Mouse (Mus musculus) intestine, embryonic 15.5 days (tissue): Measurements from ENCODE around the gene Mafk. TPM values are rescaled to one million over a fixed set of nuclear protein-coding genes. Genes with fewer than 3 reads are reported as not detected.

Experiments used
- ATAC-seq: fragments of 200-750 bp; cut with Nextera tagmentation; 2 replicates; pipeline ENCODE4 v1.8.0; 2017; ENCODE audit warnings: moderate TSS enrichment, moderate library complexity
- H3K27ac ChIP-seq: fragments of 300-500 bp; sonication (generic); 2 replicates; pipeline ENCODE4 v1.5.1; 2015; ENCODE audit warnings: mild to moderate bottlenecking, inconsistent platforms
- H3K27me3 ChIP-seq: fragments of 300-500 bp; sonication (generic); replicated peaks from 2 replicates; pipeline ENCODE4 v1.6.1; 2015; ENCODE audit warnings: inconsistent platforms
- H3K36me3 ChIP-seq: fragments of 300-500 bp; sonication (generic); 2 replicates; pipeline ENCODE4 v1.6.1; 2015; ENCODE audit warnings: inconsistent platforms
- H3K4me1 ChIP-seq: fragments of 300-500 bp; sonication (generic); replicated peaks from 2 replicates; pipeline ENCODE4 v1.6.1; 2015; ENCODE audit warnings: inconsistent platforms
- H3K4me2 ChIP-seq: fragments of 300-500 bp; sonication (generic); replicated peaks from 2 replicates; pipeline ENCODE4 v1.6.1; 2015; ENCODE audit warnings: mild to moderate bottlenecking, inconsistent platforms
- H3K4me3 ChIP-seq: fragments of 300-500 bp; sonication (generic); replicated peaks from 2 replicates; pipeline ENCODE4 v1.5.1; 2015; ENCODE audit warnings: inconsistent platforms
- H3K9ac ChIP-seq: fragments of 300-500 bp; sonication (generic); 2 replicates; pipeline ENCODE4 v1.6.1; 2015; ENCODE audit warnings: inconsistent platforms
- H3K9me3 ChIP-seq: fragments of 300-500 bp; sonication (generic); 2 replicates; pipeline ENCODE4 v1.6.1; 2016; ENCODE audit warnings: inconsistent platforms
- WGBS: fragments of 180-500 bp; shearing (Covaris S2); methylation state at CpG from one replicate; pipeline ENCODE4 v1.1.7; 2015; 5-methylcytosine and 5-hydroxymethylcytosine counted together
- polyA plus RNA-seq: library from polyadenylated mRNA; unstranded; fragments of >200 nt; fragmentation: Nextera tagmentation; extraction: Ambion mirVana; gene quantifications from 2 replicates; pipeline ENCODE4 v1.2.1, GENCODE M21; 2015

Gene Mafk
- polyA plus RNA-seq, 1 experiment from 2014 or later, result 17.6 TPM

DNA sequence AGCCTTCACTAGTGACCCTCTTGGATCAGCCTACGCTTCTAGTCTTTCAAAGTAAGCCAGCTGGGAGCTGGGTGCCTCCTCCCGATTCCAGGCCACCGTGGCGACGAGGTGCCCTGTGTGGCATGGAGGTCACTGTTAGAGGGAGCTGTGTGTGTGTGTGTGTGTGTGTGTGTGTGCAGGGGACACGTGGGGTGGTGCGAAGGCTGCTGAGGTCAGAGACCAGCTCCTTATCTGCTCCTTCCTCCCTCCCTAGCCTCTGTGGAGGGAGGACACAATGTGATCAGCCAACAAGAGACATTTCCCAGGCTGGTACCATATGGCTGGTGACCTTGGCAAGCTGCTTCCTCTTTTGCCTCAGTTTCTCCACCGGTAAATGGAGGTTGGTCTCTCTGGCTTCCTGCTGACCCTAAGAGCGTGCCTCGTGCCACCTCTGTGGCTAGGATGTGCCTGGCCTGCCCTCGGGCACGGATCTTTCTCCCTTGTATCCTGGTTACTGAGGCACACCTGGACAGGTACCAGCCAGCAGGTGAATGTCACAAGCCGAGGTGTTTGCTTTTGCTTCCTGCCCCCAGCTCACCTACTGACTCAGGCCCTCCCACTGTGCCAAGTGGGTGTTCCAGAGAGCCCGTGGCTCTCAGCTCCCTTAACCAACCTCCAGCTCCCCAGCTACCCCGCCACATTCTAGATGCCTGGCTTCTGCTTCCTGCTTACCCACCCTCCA, 20.5 kb downstream of the Mafk start:
- Histone ChIP-seq H3K4me2 (peak overlapping the region; percentile 53), H3K4me3 (no peak overlapping the region), H3K4me1 (peaks cover 18% of the 10 kb centered on the region), H3K27me3 (peaks cover 9% of the 10 kb centered on the region; the same call in 1 of the 2 replicates), H3K9ac (no peak overlapping the region), H3K27ac (peak overlapping the region; percentile 22; the same call in 1 of the 2 replicates), H3K9me3 (no peaks in the 10 kb centered on the region), H3K36me3 (0 out of 2 replicates have a peak, but pooled peaks cover 3% of the 10 kb centered on the region)
- ATAC-seq, result peak; percentile 10; the same call in 1 of the 2 replicates
- WGBS, result 74% methylated on average over 15 of the region's 15 CpGs

GRCm38 (mm10) chr5:139812398-139813125, 21.2 kb downstream of the Mafk start:
- Histone ChIP-seq H3K4me1 (peaks cover 18% of the 10 kb centered on the region), H3K27me3 (peaks cover 9% of the 10 kb centered on the region; the same call in 1 of the 2 replicates), H3K9me3 (no peaks in the 10 kb centered on the region), H3K27ac (0 out of 2 replicates have a peak overlapping the region, but pooled peaks have one; percentile 23), H3K4me2 (peak overlapping the region; percentile 53), H3K36me3 (no peaks in the 10 kb centered on the region), H3K9ac (peak overlapping the region; percentile 26), H3K4me3 (peak overlapping the region; percentile 43; the same call in 1 of the 2 replicates)
- WGBS, result 57% methylated on average over 20 of the region's 20 CpGs
- 0 out of 2 replicates have a peak, but pooled peaks have one; percentile 5 for ATAC-seq

DNA sequence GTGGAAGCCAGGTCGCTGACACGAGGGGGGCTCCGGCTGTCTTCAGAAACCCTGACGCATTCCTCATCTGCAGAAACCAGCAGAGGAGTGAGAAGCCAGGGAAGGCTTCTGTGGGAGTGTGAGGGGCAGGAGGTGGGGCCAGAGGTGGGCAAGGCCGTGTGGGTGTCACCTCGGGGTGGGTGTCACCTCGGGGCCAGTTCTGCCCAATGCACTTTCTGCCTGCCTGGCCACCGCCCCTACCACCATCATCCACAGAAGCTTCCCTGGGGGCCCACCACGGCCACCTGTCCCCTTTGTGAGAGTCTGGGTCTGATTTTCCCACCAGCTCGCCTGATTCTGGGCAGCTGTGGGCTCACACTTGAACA, 21.8 kb downstream of the Mafk start:
- 30% methylated on average over 10 of the region's 10 CpGs for WGBS
- Histone ChIP-seq H3K9ac (peak overlapping the region; percentile 26), H3K4me3 (peak overlapping the region; percentile 43), H3K27ac (peak overlapping the region; percentile 48), H3K4me2 (peak overlapping the region; percentile 53), H3K27me3 (peaks cover 9% of the 10 kb centered on the region; the same call in 1 of the 2 replicates), H3K36me3 (no peaks in the 10 kb centered on the region), H3K9me3 (no peaks in the 10 kb centered on the region), H3K4me1 (peaks cover 18% of the 10 kb centered on the region)
- no peak; the same call in none of the 2 replicates for ATAC-seq

DNA sequence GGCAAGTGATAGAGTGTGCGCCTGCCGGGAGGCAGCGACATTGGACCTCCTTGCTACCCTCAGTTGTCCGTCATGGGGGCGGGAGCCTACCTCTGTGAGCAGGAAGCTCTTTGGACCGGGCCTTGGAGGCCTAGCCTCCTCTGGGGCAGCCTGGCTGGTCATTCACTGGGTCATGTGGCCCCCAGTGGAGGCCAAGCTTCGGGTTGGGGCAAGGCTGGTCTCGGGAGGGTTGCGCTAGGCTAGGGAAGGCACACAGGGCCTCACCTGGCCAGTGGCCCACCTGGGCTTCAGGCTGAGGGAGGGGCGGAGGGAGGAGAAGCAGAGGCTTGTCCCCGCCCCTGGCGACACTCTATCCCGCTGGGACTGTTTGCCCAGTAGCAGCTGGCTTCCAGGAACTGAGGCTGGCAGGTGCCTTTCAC, 22.7 kb downstream of the Mafk start:
- Histone ChIP-seq H3K27ac (peak overlapping the region; percentile 72; the same call in 1 of the 2 replicates), H3K4me1 (peaks cover 21% of the 10 kb centered on the region), H3K9ac (peak overlapping the region; percentile 65), H3K36me3 (no peaks in the 10 kb centered on the region), H3K4me3 (peak overlapping the region; percentile 43), H3K4me2 (peak overlapping the region; percentile 53), H3K27me3 (peaks cover 9% of the 10 kb centered on the region; the same call in 1 of the 2 replicates), H3K9me3 (no peaks in the 10 kb centered on the region)
- peak; percentile 73 for ATAC-seq
- WGBS, result 5% methylated on average over 13 of the region's 13 CpGs

DNA sequence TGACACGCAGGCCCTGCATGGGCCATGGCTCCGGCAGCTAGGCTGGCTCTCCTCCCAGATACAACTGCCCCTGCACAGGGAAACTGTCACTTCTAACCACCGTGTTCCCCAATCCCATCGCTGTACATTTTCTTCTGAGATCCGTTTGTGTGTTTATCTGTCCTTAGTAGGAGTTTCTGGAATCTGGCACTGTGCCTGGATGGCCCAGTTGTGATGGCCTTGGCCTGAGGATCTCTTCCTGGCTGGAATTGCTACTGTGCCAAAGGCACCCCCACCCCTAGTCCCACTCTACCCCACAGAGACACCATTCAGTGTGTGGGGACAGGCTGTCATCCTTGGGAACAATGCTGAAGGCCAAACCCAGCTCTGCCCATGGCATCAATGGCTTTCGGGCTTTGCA, 24.7 kb downstream of the Mafk start:
- H3K9ac ChIP-seq, result no peak overlapping the region
- ATAC-seq, result no peak

DNA sequence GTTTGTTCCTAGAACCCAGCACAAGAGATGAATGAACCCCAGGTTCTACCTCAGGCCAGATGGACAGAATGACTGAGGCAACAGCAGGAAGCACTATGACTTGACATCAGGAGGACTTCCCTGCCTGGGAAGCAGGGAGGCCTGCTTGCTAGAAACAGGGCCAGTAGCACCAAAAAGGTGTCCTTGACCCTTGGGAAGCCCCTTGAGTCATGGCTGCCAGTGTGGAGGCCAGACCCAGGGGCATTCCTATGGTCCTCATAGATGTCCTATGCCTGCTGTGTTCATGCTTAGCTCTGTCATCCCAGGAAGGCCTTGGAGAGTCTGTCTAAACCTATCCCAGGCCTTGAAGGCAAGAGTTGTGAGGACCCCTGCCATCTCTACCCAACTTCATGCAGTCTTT, 25.1 kb downstream of the Mafk start:
- Histone ChIP-seq H3K4me1 (peaks cover 35% of the 10 kb centered on the region), H3K9me3 (no peaks in the 10 kb centered on the region), H3K36me3 (no peaks in the 10 kb centered on the region), H3K27me3 (peaks cover 9% of the 10 kb centered on the region; the same call in 1 of the 2 replicates), H3K4me3 (no peak overlapping the region), H3K4me2 (no peak overlapping the region), H3K9ac (no peak overlapping the region), H3K27ac (no peak overlapping the region)
- no peak for ATAC-seq

More for the DNA sequence above, 24.7 kb downstream of the Mafk start:
- Histone ChIP-seq H3K36me3 (no peaks in the 10 kb centered on the region), H3K4me2 (no peak overlapping the region), H3K4me1 (peaks cover 31% of the 10 kb centered on the region), H3K27me3 (peaks cover 9% of the 10 kb centered on the region; the same call in 1 of the 2 replicates), H3K9me3 (no peaks in the 10 kb centered on the region), H3K27ac (no peak overlapping the region), H3K4me3 (no peak overlapping the region)
- 49% methylated on average over 6 of the region's 6 CpGs for WGBS

DNA sequence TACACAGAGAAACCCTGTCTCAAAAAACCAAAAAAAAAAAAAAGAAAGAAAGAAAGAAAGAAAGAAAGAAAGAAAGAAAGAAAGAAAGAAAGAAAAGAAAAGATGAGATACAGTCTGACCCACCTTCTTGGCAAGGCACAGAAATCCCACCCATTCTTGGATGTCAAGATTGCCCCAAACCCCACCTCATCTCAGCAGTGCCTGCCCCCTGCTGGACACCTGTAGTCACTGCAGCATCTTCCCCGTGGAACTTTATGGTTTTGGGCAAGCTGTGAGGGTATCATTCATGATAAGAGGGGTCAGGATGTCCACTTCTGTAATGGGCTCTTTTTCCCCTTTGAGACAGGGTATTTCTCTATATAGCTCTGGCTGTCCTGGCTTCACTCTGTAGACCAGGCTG, 26.0 kb downstream of the Mafk start:
- peaks cover 41% of the 10 kb centered on the region for H3K4me1 ChIP-seq
- no peak for ATAC-seq
- no peak overlapping the region for H3K4me2 ChIP-seq
- H3K27ac ChIP-seq, result no peak overlapping the region
- H3K4me3 ChIP-seq, result no peak overlapping the region
- peaks cover 4% of the 10 kb centered on the region; the same call in 1 of the 2 replicates for H3K36me3 ChIP-seq
- H3K9ac ChIP-seq, result no peak overlapping the region
- WGBS, result 7% methylated on average over 1 of the region's 1 CpGs
- no peaks in the 10 kb centered on the region for H3K9me3 ChIP-seq
- peaks cover 9% of the 10 kb centered on the region; the same call in 1 of the 2 replicates for H3K27me3 ChIP-seq

DNA sequence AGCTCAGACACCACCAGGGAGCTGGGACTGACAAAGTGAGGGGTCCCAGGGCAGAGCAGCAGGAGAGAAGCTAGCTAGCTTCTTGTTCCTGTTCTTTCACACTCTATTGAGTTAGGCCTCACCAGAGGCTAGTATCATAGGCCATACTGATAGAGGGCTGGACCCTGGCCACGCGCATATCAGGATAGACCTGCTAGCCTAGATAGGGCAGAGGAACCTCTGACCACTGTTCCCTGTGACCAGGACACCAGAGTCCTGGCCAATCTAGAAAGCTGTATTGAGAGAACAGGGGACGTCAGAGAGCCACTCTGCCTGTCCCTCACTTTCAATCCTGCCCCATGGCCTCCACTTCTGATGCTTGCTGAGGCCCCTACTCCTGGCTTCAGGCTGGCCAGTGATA, 26.7 kb downstream of the Mafk start:
- Histone ChIP-seq H3K9ac (no peak overlapping the region), H3K36me3 (peaks cover 9% of the 10 kb centered on the region; the same call in 1 of the 2 replicates), H3K4me1 (peaks cover 36% of the 10 kb centered on the region), H3K27me3 (peaks cover 7% of the 10 kb centered on the region; the same call in 1 of the 2 replicates), H3K4me2 (peak overlapping the region; percentile 42), H3K4me3 (peak overlapping the region; percentile 3; the same call in 1 of the 2 replicates), H3K9me3 (no peaks in the 10 kb centered on the region), H3K27ac (0 out of 2 replicates have a peak overlapping the region, but pooled peaks have one; percentile 17)
- no peak for ATAC-seq
- WGBS, result 67% methylated on average over 3 of the region's 3 CpGs

DNA sequence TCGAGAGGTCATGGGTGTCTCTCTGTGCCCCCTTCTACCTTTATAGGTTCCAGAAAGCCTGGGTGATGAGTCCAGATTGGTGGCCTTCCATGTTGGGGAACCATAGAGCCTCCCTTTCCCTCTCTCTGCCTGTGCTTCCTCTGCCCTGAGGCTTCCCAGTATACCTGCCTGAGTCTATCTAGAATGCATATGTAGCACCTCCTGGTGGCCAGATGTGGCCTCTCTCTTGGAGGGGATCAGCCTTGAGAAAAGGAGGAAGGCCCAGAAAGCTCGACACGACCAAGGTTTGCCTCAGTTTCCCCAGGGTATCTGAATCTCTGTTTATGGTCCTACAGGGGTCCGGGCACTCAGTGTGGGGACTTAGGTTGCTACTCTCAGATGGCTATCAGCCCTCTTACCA, 27.5 kb downstream of the Mafk start:
- Histone ChIP-seq H3K4me3 (peak overlapping the region; percentile 3), H3K27ac (peak overlapping the region; percentile 68; the same call in 1 of the 2 replicates)
- ATAC-seq, result no peak

GRCm38 (mm10) chr5:139819538-139820181, 28.3 kb downstream of the Mafk start, which contains the start of gene Tmem184a:
TSS of gene Tmem184a (minus strand) at chr5:139819917.
- Histone ChIP-seq H3K4me1 (peaks cover 33% of the 10 kb centered on the region), H3K27ac (peak within 1 kb of the TSS; percentile 86), H3K27me3 (0 out of 2 replicates have a peak, but pooled peaks cover under 1% of the 10 kb centered on the region), H3K9me3 (no peaks in the 10 kb centered on the region), H3K36me3 (peaks cover 13% of the 10 kb centered on the region; the same call in 1 of the 2 replicates), H3K9ac (peak within 1 kb of the TSS; percentile 26; the same call in 1 of the 2 replicates), H3K4me3 (peak within 1 kb of the TSS; percentile 3), H3K4me2 (peak within 1 kb of the TSS; percentile 42)
- peak; percentile 27 for ATAC-seq
- 74% methylated on average over 9 of the region's 9 CpGs for WGBS

More for the DNA sequence above, 27.5 kb downstream of the Mafk start:
- H3K4me1 ChIP-seq, result peaks cover 33% of the 10 kb centered on the region
- H3K36me3 ChIP-seq, result peaks cover 12% of the 10 kb centered on the region; the same call in 1 of the 2 replicates
- no peaks in the 10 kb centered on the region for H3K9me3 ChIP-seq
- WGBS, result 49% methylated on average over 4 of the region's 4 CpGs
- H3K27me3 ChIP-seq, result peaks cover 2% of the 10 kb centered on the region; the same call in 1 of the 2 replicates
- H3K9ac ChIP-seq, result 0 out of 2 replicates have a peak overlapping the region, but pooled peaks have one; percentile 26
- peak overlapping the region; percentile 42 for H3K4me2 ChIP-seq
